Mouse (Mus musculus) kidney, postnatal 0 days (tissue): ENCODE data around the gene Adamts9. TPM values are rescaled to one million over a fixed set of nuclear protein-coding genes. Genes with fewer than 3 reads are reported as not detected.

ENCODE experiments used
- ATAC-seq: fragments of 200-750 bp; cut with Nextera tagmentation; replicated peaks from 2 replicates; pipeline ENCODE4 v1.8.0; 2017; ENCODE audit warnings: low read depth, moderate number of reproducible peaks, moderate TSS enrichment, moderate library complexity; ENCODE audit not compliant: low FRiP score
- DNase-seq: peaks from one replicate; pipeline ENCODE4 v3.0.0-alpha.2; 2016; ENCODE audit warnings: low spot score
- H3K27ac ChIP-seq: fragments of 300-500 bp; sonication (generic); 2 replicates; pipeline ENCODE4 v1.5.1; 2014; ENCODE audit warnings: mild to moderate bottlenecking
- H3K27me3 ChIP-seq: fragments of 300-500 bp; sonication (generic); 2 replicates; pipeline ENCODE4 v1.6.1; 2014; ENCODE audit warnings: low read length, mixed read lengths; ENCODE audit not compliant: insufficient read depth
- H3K36me3 ChIP-seq: fragments of 300-500 bp; sonication (generic); 2 replicates; pipeline ENCODE4 v1.6.1; 2014; ENCODE audit warnings: low read length, mixed read lengths; ENCODE audit not compliant: insufficient read depth
- H3K4me1 ChIP-seq: fragments of 300-500 bp; sonication (generic); replicated peaks from 2 replicates; pipeline ENCODE4 v1.6.1; 2014; ENCODE audit warnings: antibody characterized with exemption, low read length, mixed read lengths; ENCODE audit not compliant: insufficient read depth
- H3K4me2 ChIP-seq: fragments of 300-500 bp; sonication (generic); 2 replicates; pipeline ENCODE4 v1.6.1; 2014; ENCODE audit warnings: mild to moderate bottlenecking, low read length, moderate library complexity, mixed read lengths
- H3K4me3 ChIP-seq: fragments of 300-500 bp; sonication (generic); replicated peaks from 2 replicates; pipeline ENCODE4 v1.5.1; 2014; ENCODE audit warnings: low read depth, low read length
- H3K9ac ChIP-seq: fragments of 300-500 bp; sonication (generic); 2 replicates; pipeline ENCODE4 v1.6.1; 2014; ENCODE audit warnings: low read depth, low read length
- H3K9me3 ChIP-seq: fragments of 300-500 bp; sonication (generic); replicated peaks from 2 replicates; pipeline ENCODE4 v1.6.1; 2016; ENCODE audit warnings: low read length, inconsistent platforms, mixed read lengths
- CTCF ChIP-seq: IDR thresholded peaks from 2 replicates; pipeline ENCODE4 v1.5.1; 2016; ENCODE audit warnings: antibody characterized with exemption, low read depth, mild to moderate bottlenecking, moderate library complexity
- WGBS: fragments of 180-500 bp; shearing (Covaris S2); extraction: QIAGEN DNeasy Blood & Tissue Kit; methylation state at CpG from one replicate; pipeline ENCODE4 v1.1.7; 2014; 5-methylcytosine and 5-hydroxymethylcytosine counted together
- polyA plus RNA-seq: library from polyadenylated mRNA; unstranded; fragments of >200 nt; fragmentation: Nextera tagmentation; extraction: Ambion mirVana; gene quantifications from 2 replicates; pipeline ENCODE4 v1.2.1, GENCODE M21; 2015

Adamts9 gene
- polyA plus RNA-seq, 1 experiment from 2014 or later = 7.6 TPM

- ATAC-seq = no peak
- Histone ChIP-seq H3K27me3 (no peaks in the 10 kb centered on the region), H3K36me3 (no peaks in the 10 kb centered on the region), H3K4me2 (peak overlapping the region; percentile 34), H3K9ac (no peak overlapping the region), H3K4me3 (no peak overlapping the region), H3K4me1 (0 out of 2 replicates have a peak, but pooled peaks cover 3% of the 10 kb centered on the region), H3K9me3 (no peaks in the 10 kb centered on the region), H3K27ac (no peak overlapping the region)
- peak; percentile 76 for DNase-seq
- TF ChIP-seq CTCF = peak; percentile 86
- 8% methylated on average over 11 of the region's 11 CpGs for WGBS
Measured at GRCm38 (mm10) chr6:92743605-92744004, 199.7 kb downstream of the Adamts9 start.

- Histone ChIP-seq H3K36me3 (no peaks in the 10 kb centered on the region), H3K27ac (no peak overlapping the region), H3K9me3 (0 out of 2 replicates have a peak, but pooled peaks cover 3% of the 10 kb centered on the region), H3K4me3 (no peak overlapping the region), H3K4me2 (no peak overlapping the region), H3K27me3 (no peaks in the 10 kb centered on the region), H3K4me1 (no peaks in the 10 kb centered on the region), H3K9ac (no peak overlapping the region)
- DNase-seq (no peak), ATAC-seq (no peak)
- TF ChIP-seq CTCF = no peak
- 75% methylated on average over 1 of the region's 1 CpGs for WGBS
Measured at GRCm38 (mm10) chr6:92737116-92737515, 206.2 kb downstream of the Adamts9 start.

- H3K36me3 ChIP-seq = no peaks in the 10 kb centered on the region
- no peak for TF ChIP-seq CTCF
Measured at GRCm38 (mm10) chr6:92733651-92734050, 209.6 kb downstream of the Adamts9 start.

GRCm38 (mm10) chr6:92728514-92728913 is 214.8 kb downstream of the Adamts9 start:
- DNase-seq = no peak
- TF ChIP-seq CTCF = no peak
- WGBS = 46% methylated on average over 7 of the region's 7 CpGs
- Histone ChIP-seq H3K9ac (no peak overlapping the region), H3K4me3 (no peak overlapping the region), H3K4me2 (no peak overlapping the region), H3K36me3 (no peaks in the 10 kb centered on the region), H3K27ac (no peak overlapping the region), H3K27me3 (no peaks in the 10 kb centered on the region), H3K4me1 (0 out of 2 replicates have a peak, but pooled peaks cover 7% of the 10 kb centered on the region), H3K9me3 (no peaks in the 10 kb centered on the region)
- no peak for ATAC-seq

More at GRCm38 (mm10) chr6:92733651-92734050, 209.6 kb downstream of the Adamts9 start:
- DNase-seq (no peak), ATAC-seq (no peak)
- Histone ChIP-seq H3K4me2 (no peak overlapping the region), H3K9ac (no peak overlapping the region), H3K9me3 (0 out of 2 replicates have a peak, but pooled peaks cover 3% of the 10 kb centered on the region), H3K4me3 (no peak overlapping the region), H3K27me3 (no peaks in the 10 kb centered on the region), H3K4me1 (no peaks in the 10 kb centered on the region), H3K27ac (no peak overlapping the region)

- Histone ChIP-seq H3K4me2 (no peak overlapping the region), H3K36me3 (no peaks in the 10 kb centered on the region), H3K4me3 (no peak overlapping the region), H3K9ac (no peak overlapping the region), H3K27ac (no peak overlapping the region), H3K9me3 (no peaks in the 10 kb centered on the region), H3K27me3 (no peaks in the 10 kb centered on the region), H3K4me1 (0 out of 2 replicates have a peak, but pooled peaks cover 7% of the 10 kb centered on the region)
- DNase-seq = peak; percentile 91
- TF ChIP-seq CTCF = peak; percentile 94
- WGBS = 5% methylated on average over 10 of the region's 10 CpGs
- no peak for ATAC-seq
Measured at GRCm38 (mm10) chr6:92728084-92728483, 215.2 kb downstream of the Adamts9 start.

- Histone ChIP-seq H3K36me3 (no peaks in the 10 kb centered on the region), H3K9me3 (no peaks in the 10 kb centered on the region), H3K4me3 (no peak overlapping the region), H3K4me2 (no peak overlapping the region), H3K27me3 (no peaks in the 10 kb centered on the region), H3K4me1 (0 out of 2 replicates have a peak, but pooled peaks cover 7% of the 10 kb centered on the region), H3K27ac (no peak overlapping the region), H3K9ac (no peak overlapping the region)
- no peak for TF ChIP-seq CTCF
- no peak for ATAC-seq
- 8% methylated on average over 7 of the region's 7 CpGs for WGBS
- peak; percentile 5 for DNase-seq
Measured at GRCm38 (mm10) chr6:92727351-92727986, 215.8 kb downstream of the Adamts9 start.
